Mouse (Mus musculus): ENCODE data around the gene Ip6k3. TPM values are rescaled to one million over a fixed set of nuclear protein-coding genes. Genes with fewer than 3 reads are reported as not detected.

Ip6k3 gene
- total RNA-seq, 1 experiment: 0.27 TPM

DNA sequence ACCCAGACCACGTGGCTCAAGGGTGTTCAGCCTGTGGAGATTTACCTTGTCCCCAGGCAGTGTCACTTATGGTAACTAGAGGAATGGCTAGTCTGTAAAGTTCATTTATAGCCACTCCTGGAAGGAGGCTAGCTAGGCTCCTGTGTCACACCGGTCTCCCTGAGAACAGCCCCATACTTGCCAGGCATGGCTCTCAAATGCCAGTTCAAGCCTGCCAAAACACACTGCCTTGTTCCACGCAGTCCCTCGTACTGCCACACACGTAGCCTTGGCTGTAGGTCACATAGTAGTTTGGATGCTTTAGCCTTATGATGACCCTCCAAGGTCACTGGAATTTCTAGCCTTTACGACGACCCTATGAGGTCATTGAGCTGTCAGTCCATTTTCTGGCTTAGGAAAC lies 8.4 kb downstream of the Ip6k3 start:
- Histone ChIP-seq H3K9ac (ENCODE audit: insufficient read depth, low read depth, low read length, poor library complexity, severe bottlenecking) (no peak overlapping the region), H3K4me3 (ENCODE audit: insufficient read depth in 1 of 2, low read depth in 1 of 2, low read length in 2 of 2, poor library complexity in 1 of 2, severe bottlenecking in 1 of 2) (no peak overlapping the region), H3K27ac (ENCODE audit: insufficient read depth, low read depth, low read length, poor library complexity, severe bottlenecking) (no peak overlapping the region), H3K9me3 (ENCODE audit: control insufficient read depth, insufficient read depth, low read depth, low read length) (no peaks in the 10 kb centered on the region), H3K4me1 (ENCODE audit: control insufficient read depth in 2 of 2, insufficient read depth in 2 of 2, low read length in 2 of 2, poor library complexity in 1 of 2) (no peaks in the 10 kb centered on the region; a peak in 1 of 4 replicates), H3K36me3 (ENCODE audit: control insufficient read depth, insufficient read depth, low read length, poor library complexity, severe bottlenecking) (no peaks in the 10 kb centered on the region)
- DNase-seq (ENCODE audit: low read depth, low spot score): no peak
- in situ Hi-C loops (cut with MboI; ENCODE audit: low sequenced_read_pairs in 2 of 2, unreplicated experiment in 2 of 2): no loop called here
- no peak for TF ChIP-seq ZC3H11A (IDR thresholded peaks at IDR 0.05; ENCODE audit: borderline replicate concordance, low read depth, low read length)
- TF ChIP-seq HCFC1 (IDR thresholded peaks at IDR 0.05; ENCODE audit: borderline replicate concordance, insufficient read depth, low read length): no peak
- no peak for TF ChIP-seq ZNF384 (IDR thresholded peaks at IDR 0.05; ENCODE audit: low read depth, low read length)
- no peak for TF ChIP-seq MAFK (IDR thresholded peaks at IDR 0.05; ENCODE audit: insufficient read depth, low read depth, low read length)
- TF ChIP-seq CHD2 (IDR thresholded peaks at IDR 0.05; ENCODE audit: low read depth, low read length): no peak

DNA sequence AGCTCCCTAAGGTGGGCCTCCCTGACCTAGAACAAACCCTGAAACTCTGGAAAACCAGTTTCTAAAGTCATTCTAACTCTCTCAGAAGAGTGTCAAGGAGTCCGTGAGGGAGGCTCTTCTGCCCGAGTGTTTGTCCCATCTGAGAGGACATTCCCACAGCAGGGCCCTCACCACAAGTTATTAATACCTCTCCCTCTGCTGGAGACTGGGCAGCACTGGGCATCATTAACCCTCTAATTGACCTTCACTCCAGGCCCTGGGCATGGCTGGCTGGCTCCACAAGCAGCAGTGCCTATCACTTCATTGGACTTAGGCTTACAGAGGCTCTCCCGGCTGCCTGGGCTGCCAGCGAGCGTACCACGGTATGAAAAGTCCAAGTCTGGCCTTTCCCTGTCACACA lies 9.2 kb downstream of the Ip6k3 start:
- Histone ChIP-seq H3K4me3 (ENCODE audit: insufficient read depth in 1 of 2, low read depth in 1 of 2, low read length in 2 of 2, poor library complexity in 1 of 2, severe bottlenecking in 1 of 2) (no peak overlapping the region), H3K27ac (ENCODE audit: insufficient read depth, low read depth, low read length, poor library complexity, severe bottlenecking) (no peak overlapping the region), H3K4me1 (ENCODE audit: control insufficient read depth in 2 of 2, insufficient read depth in 2 of 2, low read length in 2 of 2, poor library complexity in 1 of 2) (peaks cover 0 to 4% of the 10 kb centered on the region in 2 experiments; a peak in 2 of 4 replicates), H3K9me3 (ENCODE audit: control insufficient read depth, insufficient read depth, low read depth, low read length) (no peaks in the 10 kb centered on the region), H3K9ac (ENCODE audit: insufficient read depth, low read depth, low read length, poor library complexity, severe bottlenecking) (no peak overlapping the region), H3K36me3 (ENCODE audit: control insufficient read depth, insufficient read depth, low read length, poor library complexity, severe bottlenecking) (no peaks in the 10 kb centered on the region)
- DNase-seq (ENCODE audit: low read depth, low spot score): no peak
- TF ChIP-seq ZNF384 (IDR thresholded peaks at IDR 0.05; ENCODE audit: low read depth, low read length): no peak
- no peak for TF ChIP-seq ZC3H11A (IDR thresholded peaks at IDR 0.05; ENCODE audit: borderline replicate concordance, low read depth, low read length)
- TF ChIP-seq CHD2 (IDR thresholded peaks at IDR 0.05; ENCODE audit: low read depth, low read length): no peak
- no peak for TF ChIP-seq MAFK (IDR thresholded peaks at IDR 0.05; ENCODE audit: insufficient read depth, low read depth, low read length)
- TF ChIP-seq HCFC1 (IDR thresholded peaks at IDR 0.05; ENCODE audit: borderline replicate concordance, insufficient read depth, low read length): no peak
- in situ Hi-C loops (cut with MboI; ENCODE audit: low sequenced_read_pairs in 2 of 2, unreplicated experiment in 2 of 2): no loop called here

DNA sequence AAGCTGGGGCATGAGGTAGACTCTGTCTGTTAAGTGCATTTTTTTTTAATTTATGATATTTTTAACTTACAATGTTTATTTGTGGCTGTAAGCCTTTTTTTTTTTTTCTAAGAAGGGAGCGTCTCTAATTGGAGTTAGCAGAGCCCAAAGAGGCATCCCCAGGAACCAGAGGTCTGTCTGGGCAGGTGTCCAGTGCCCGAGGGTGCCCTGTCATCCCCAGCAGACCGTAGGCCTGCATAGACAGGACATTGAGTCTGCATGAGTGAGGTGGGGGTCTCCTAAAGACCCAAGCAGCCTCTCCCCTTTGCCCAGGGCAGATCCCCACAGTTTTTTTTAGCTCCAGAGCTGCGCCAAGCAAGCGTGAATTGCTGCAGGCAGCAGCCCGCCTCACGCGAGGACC lies 11.8 kb downstream of the Ip6k3 start:
- no peak overlapping the region for H3K27ac ChIP-seq (ENCODE audit: insufficient read depth, low read depth, low read length, poor library complexity, severe bottlenecking)
- H3K4me1 ChIP-seq (ENCODE audit: control insufficient read depth in 2 of 2, insufficient read depth in 2 of 2, low read length in 2 of 2, poor library complexity in 1 of 2): peaks cover 0 to 6% of the 10 kb centered on the region in 2 experiments; a peak in 1 of 4 replicates
- no peak for DNase-seq (ENCODE audit: low read depth, low spot score)
- H3K36me3 ChIP-seq (ENCODE audit: control insufficient read depth, insufficient read depth, low read length, poor library complexity, severe bottlenecking): no peaks in the 10 kb centered on the region
- in situ Hi-C loops (cut with MboI; ENCODE audit: low sequenced_read_pairs in 2 of 2, unreplicated experiment in 2 of 2): no loop called here
- H3K9me3 ChIP-seq (ENCODE audit: control insufficient read depth, insufficient read depth, low read depth, low read length): no peaks in the 10 kb centered on the region
- H3K4me3 ChIP-seq (ENCODE audit: insufficient read depth in 1 of 2, low read depth in 1 of 2, low read length in 2 of 2, poor library complexity in 1 of 2, severe bottlenecking in 1 of 2): no peak overlapping the region
- TF ChIP-seq MAFK (IDR thresholded peaks at IDR 0.05; ENCODE audit: insufficient read depth, low read depth, low read length) (no peak), HCFC1 (IDR thresholded peaks at IDR 0.05; ENCODE audit: borderline replicate concordance, insufficient read depth, low read length) (no peak), ZNF384 (IDR thresholded peaks at IDR 0.05; ENCODE audit: low read depth, low read length) (no peak), ZC3H11A (IDR thresholded peaks at IDR 0.05; ENCODE audit: borderline replicate concordance, low read depth, low read length) (no peak), CHD2 (IDR thresholded peaks at IDR 0.05; ENCODE audit: low read depth, low read length) (no peak)
- no peak overlapping the region for H3K9ac ChIP-seq (ENCODE audit: insufficient read depth, low read depth, low read length, poor library complexity, severe bottlenecking)

DNA sequence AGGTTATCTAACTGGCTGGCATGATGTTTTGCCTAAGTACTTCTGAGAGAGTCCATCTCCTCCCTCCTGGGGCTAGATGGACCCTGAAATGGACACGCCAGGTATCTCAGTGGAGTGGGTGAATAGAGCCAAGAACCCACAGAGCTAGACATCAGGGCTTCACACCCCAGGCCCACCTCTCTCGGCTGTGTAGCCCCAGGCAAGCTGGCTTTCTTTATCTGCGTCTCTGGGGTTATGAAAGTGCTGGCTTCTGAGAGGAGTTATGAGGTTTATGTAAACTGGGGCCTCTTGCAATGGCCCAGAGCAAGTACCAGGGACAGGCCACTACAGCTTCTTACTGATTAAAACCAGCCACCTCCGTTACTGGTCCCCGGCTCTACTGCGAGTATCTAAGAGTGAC lies 12.7 kb downstream of the Ip6k3 start:
- in situ Hi-C loops (cut with MboI; ENCODE audit: low sequenced_read_pairs in 2 of 2, unreplicated experiment in 2 of 2): no loop called here
- H3K9ac ChIP-seq (ENCODE audit: insufficient read depth, low read depth, low read length, poor library complexity, severe bottlenecking): no peak overlapping the region
- DNase-seq (ENCODE audit: low read depth, low spot score): no peak
- no peaks in the 10 kb centered on the region for H3K36me3 ChIP-seq (ENCODE audit: control insufficient read depth, insufficient read depth, low read length, poor library complexity, severe bottlenecking)
- H3K27ac ChIP-seq (ENCODE audit: insufficient read depth, low read depth, low read length, poor library complexity, severe bottlenecking): no peak overlapping the region
- no peak overlapping the region for H3K4me3 ChIP-seq (ENCODE audit: insufficient read depth in 1 of 2, low read depth in 1 of 2, low read length in 2 of 2, poor library complexity in 1 of 2, severe bottlenecking in 1 of 2)
- peaks cover 0 to 6% of the 10 kb centered on the region in 2 experiments; a peak in 1 of 4 replicates for H3K4me1 ChIP-seq (ENCODE audit: control insufficient read depth in 2 of 2, insufficient read depth in 2 of 2, low read length in 2 of 2, poor library complexity in 1 of 2)
- no peaks in the 10 kb centered on the region for H3K9me3 ChIP-seq (ENCODE audit: control insufficient read depth, insufficient read depth, low read depth, low read length)
- TF ChIP-seq ZC3H11A (IDR thresholded peaks at IDR 0.05; ENCODE audit: borderline replicate concordance, low read depth, low read length): no peak
- TF ChIP-seq CHD2 (IDR thresholded peaks at IDR 0.05; ENCODE audit: low read depth, low read length): no peak
- no peak for TF ChIP-seq ZNF384 (IDR thresholded peaks at IDR 0.05; ENCODE audit: low read depth, low read length)
- no peak for TF ChIP-seq MAFK (IDR thresholded peaks at IDR 0.05; ENCODE audit: insufficient read depth, low read depth, low read length)
- TF ChIP-seq HCFC1 (IDR thresholded peaks at IDR 0.05; ENCODE audit: borderline replicate concordance, insufficient read depth, low read length): no peak

DNA sequence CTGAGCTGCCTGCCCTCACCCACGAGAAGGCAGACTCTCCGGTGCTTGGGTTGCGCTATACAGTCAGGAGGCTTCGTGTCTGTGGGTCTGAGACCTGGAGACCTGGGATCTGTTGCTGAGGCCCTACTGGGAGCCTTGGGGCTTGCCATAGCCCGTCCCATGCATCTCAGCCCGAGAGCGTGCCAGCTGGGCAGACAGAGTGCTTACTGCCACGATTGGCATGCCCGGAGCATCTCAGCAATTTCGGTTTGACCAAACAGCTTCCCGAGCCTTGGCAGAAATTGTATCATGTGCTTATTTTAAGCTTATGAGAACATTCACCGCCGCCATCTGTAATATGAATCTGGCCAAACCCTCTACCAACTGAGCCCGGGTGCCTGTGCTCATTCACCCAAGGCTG lies 13.3 kb downstream of the Ip6k3 start:
- H3K36me3 ChIP-seq (ENCODE audit: control insufficient read depth, insufficient read depth, low read length, poor library complexity, severe bottlenecking): no peaks in the 10 kb centered on the region
- in situ Hi-C loops (cut with MboI; ENCODE audit: low sequenced_read_pairs in 2 of 2, unreplicated experiment in 2 of 2): no loop called here
- DNase-seq (ENCODE audit: low read depth, low spot score): no peak
- H3K27ac ChIP-seq (ENCODE audit: insufficient read depth, low read depth, low read length, poor library complexity, severe bottlenecking): no peak overlapping the region
- H3K4me3 ChIP-seq (ENCODE audit: insufficient read depth in 1 of 2, low read depth in 1 of 2, low read length in 2 of 2, poor library complexity in 1 of 2, severe bottlenecking in 1 of 2): no peak overlapping the region
- peaks cover 0 to 6% of the 10 kb centered on the region in 2 experiments; a peak in 1 of 4 replicates for H3K4me1 ChIP-seq (ENCODE audit: control insufficient read depth in 2 of 2, insufficient read depth in 2 of 2, low read length in 2 of 2, poor library complexity in 1 of 2)
- TF ChIP-seq HCFC1 (IDR thresholded peaks at IDR 0.05; ENCODE audit: borderline replicate concordance, insufficient read depth, low read length): no peak
- TF ChIP-seq MAFK (IDR thresholded peaks at IDR 0.05; ENCODE audit: insufficient read depth, low read depth, low read length): no peak
- no peak for TF ChIP-seq ZC3H11A (IDR thresholded peaks at IDR 0.05; ENCODE audit: borderline replicate concordance, low read depth, low read length)
- TF ChIP-seq CHD2 (IDR thresholded peaks at IDR 0.05; ENCODE audit: low read depth, low read length): no peak
- TF ChIP-seq ZNF384 (IDR thresholded peaks at IDR 0.05; ENCODE audit: low read depth, low read length): no peak
- no peak overlapping the region for H3K9ac ChIP-seq (ENCODE audit: insufficient read depth, low read depth, low read length, poor library complexity, severe bottlenecking)
- H3K9me3 ChIP-seq (ENCODE audit: control insufficient read depth, insufficient read depth, low read depth, low read length): no peaks in the 10 kb centered on the region

Data from ES-E14 (cell line).